Mouse (Mus musculus): Measurements from ENCODE around the gene Eral1.
A peak's percentile ranks its signal among the peaks of the same experiment; 100 is the strongest.

The Eral1 gene

GRCm38 (mm10) chr11:78079961-78080921 lies at the start of gene Eral1:
Gene Eral1, minus strand, starts transcription at chr11:78080383.
- DNase-seq (ENCODE audit: low spot score) = peak; percentile 89

DNA sequence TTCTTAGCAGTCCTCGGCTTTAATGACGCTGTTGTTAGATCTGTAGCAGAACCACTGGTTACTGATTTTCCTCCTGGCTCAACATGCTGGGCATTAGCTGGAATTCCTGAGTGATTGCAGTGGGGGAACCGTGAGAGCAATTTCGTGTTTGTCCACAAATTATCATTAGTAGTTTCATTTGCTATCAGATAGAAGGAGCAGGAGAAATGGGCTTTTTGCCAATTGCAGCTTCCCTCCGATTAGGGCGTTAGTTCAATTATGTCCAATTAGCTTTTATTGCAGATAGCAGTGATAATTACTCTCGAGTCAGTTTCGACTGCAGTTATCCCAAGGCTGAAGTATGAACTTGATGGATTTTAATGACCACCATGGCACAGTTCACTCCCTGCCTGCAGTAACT lies 49.3 kb upstream of the Eral1 start:
- DNase-seq (ENCODE audit: low spot score) = no peak

DNA sequence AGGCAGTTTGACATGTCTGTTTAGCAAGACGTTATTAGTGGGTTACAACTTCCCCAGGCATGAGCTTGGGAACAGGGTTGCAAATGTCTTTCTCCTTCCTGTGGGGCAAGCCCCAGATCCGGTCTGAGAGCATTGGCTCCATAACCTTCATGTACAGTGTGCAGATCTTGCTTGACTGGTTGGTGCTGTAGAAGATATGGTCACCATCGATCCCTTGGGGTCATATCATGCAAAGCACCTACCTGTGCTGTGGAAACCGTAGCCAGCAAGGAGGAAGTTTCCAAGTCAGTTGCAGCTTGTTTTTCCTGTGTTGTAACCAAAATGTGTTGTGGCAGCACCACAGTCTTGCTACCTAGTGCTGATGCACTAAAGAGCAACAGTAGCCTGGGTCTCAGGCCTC lies 46.6 kb upstream of the Eral1 start:
- DNase-seq (ENCODE audit: low spot score) = no peak

DNA sequence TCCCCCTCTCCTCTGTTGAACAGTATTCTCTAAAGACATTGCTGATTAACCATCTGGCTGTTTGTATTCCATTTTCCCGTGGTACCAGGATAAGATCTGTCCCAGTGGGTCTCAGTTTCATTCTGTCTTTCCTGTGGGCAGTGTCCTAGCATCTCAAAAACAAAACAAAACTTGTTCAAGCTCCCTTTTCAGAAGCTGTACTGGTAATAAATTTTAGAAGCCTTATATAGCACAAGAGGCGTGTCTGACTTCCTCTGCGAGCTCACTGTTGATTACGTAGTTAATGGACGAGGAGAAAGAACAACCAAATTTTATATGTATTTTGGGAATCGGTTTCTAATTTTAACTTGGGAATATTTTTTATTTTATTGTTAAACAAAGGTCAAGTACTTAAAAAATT lies 45.5 kb upstream of the Eral1 start:
- no peak for DNase-seq (ENCODE audit: low spot score)

- no peak for DNase-seq (ENCODE audit: low spot score)
Measured at GRCm38 (mm10) chr11:78123782-78124181, 43.6 kb upstream of the Eral1 start.

- no peak for DNase-seq (ENCODE audit: low spot score)
Measured at GRCm38 (mm10) chr11:78122815-78123214, 42.6 kb upstream of the Eral1 start.

- no peak for DNase-seq (ENCODE audit: low spot score)
Measured at GRCm38 (mm10) chr11:78121176-78121575, 41.0 kb upstream of the Eral1 start.

- DNase-seq (ENCODE audit: low spot score) = no peak
Measured at GRCm38 (mm10) chr11:78119898-78120297, 39.7 kb upstream of the Eral1 start.

- DNase-seq (ENCODE audit: low spot score) = no peak
Measured at GRCm38 (mm10) chr11:78118467-78118866, 38.3 kb upstream of the Eral1 start.

GRCm38 (mm10) chr11:78116146-78116410 lies 35.9 kb upstream of the Eral1 start:
- DNase-seq (ENCODE audit: low spot score) = no peak

- DNase-seq (ENCODE audit: low spot score) = peak; percentile 97
Measured at GRCm38 (mm10) chr11:78115367-78116145, 35.4 kb upstream of the Eral1 start.

DNA sequence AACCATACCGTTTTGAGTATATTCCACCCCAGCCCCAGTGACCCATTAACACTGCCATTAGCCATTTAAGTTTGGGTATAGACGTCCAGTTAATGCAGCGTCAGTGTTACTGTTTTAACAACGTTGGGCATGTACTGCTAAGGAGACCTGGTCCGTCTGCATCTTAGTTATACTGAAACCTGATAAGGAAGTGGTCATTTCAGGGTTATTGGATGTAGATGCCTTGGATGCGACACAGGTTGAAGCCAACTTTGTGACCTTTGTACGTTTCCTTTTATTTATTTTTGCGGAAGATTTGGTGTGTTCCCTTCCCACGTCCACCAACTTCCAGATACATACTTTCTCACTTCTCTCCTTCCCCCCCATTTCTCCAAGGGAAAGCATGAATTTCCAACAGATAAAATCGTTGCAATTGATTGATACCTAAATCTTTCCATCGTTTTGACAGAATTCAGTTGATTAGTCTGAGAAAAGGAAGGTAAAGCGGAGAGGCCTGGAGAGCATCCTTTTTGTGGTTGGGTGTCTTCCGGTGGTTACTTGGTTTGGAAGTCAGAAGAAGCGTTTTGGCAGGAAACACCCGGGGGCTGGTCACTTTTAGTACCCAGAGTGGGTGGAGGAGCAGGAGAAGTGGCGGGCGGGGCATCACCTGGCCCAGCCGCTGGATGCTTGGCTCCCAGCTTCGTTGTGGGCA lies 34.6 kb upstream of the Eral1 start:
- no peak for DNase-seq (ENCODE audit: low spot score)

DNA sequence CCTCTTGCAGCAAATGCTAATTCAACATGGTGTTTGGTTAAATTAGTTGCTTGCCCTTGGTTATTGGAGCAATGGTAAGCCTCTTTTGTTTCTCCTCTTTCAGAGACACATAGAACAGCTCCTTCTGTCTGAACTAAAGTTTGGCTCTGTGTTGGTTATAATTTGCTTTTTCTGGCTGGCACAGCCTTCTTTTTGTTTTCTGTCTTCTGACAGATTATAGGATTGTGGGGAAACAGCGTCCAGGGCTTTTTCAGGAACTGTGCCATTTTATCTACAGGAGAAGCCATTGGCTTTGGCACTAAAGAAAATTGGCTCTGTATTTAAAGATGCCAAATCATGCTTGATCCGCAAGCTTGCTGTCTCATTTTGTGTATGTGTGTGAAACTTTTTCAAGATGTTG lies 33.4 kb upstream of the Eral1 start:
- DNase-seq (ENCODE audit: low spot score) = no peak

DNA sequence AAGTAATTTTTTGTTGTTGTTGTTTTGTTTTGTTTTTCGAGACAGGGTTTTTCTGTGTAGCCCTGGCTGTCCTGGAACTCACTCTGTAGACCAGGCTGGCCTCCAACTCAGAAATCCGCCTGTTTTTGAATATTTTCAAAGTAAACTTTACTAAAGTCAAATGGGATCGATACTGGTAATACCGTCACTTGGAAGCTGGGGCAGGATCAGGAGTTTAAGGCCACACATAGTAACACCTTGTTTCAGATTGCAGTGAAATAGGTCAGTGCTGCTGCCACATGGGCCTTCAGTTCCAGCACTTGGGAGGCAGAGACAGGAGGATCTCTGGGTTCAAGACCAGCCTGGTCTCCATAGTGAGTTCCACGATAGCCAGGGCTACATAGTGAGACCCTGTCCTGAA lies 24.3 kb upstream of the Eral1 start:
- DNase-seq (ENCODE audit: low spot score) = no peak

GRCm38 (mm10) chr11:78102958-78103747 lies 23.0 kb upstream of the Eral1 start:
- DNase-seq (ENCODE audit: low spot score) = peak; percentile 56

- no peak for DNase-seq (ENCODE audit: low spot score)
Measured at GRCm38 (mm10) chr11:78102142-78102541, 22.0 kb upstream of the Eral1 start.

- DNase-seq (ENCODE audit: low spot score) = no peak
Measured at GRCm38 (mm10) chr11:78100746-78101145, 20.6 kb upstream of the Eral1 start.

DNA sequence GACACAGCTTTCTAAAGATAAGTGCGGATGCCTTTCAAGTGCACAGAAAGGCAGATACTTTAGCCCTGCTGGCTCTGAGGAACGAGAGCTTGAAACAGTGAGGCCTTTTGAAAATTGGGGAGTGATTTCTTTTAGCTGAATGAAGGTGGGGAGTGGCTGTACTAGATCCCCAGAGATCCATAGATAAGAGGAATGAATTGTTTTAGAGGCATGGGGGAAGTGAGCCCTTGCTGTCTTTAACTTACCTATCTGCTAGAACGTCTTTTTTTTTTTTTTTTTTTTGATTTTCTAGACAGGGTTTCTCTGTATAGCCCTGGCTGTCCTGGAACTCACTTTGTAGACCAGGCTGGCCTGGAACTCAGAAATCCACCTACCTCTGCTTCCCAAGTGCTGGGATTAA lies 16.9 kb upstream of the Eral1 start:
- no peak for DNase-seq (ENCODE audit: low spot score)

- no peak for DNase-seq (ENCODE audit: low spot score)
Measured at GRCm38 (mm10) chr11:78095144-78095516, 14.9 kb upstream of the Eral1 start.

- peak; percentile 94 for DNase-seq (ENCODE audit: low spot score)
Measured at GRCm38 (mm10) chr11:78094504-78095143, 14.4 kb upstream of the Eral1 start, which contains the start of gene Fam222b. Gene Fam222b, plus strand, starts transcription at chr11:78094660.

GRCm38 (mm10) chr11:78094137-78094503 lies 13.9 kb upstream of the Eral1 start:
- DNase-seq (ENCODE audit: low spot score) = no peak
